Mouse (Mus musculus): ENCODE results near the gene Hoxc4. TPM values are rescaled to one million over a fixed set of nuclear protein-coding genes. Genes with fewer than 3 reads are reported as not detected.
A peak's percentile ranks its signal among the peaks of the same experiment; 100 is the strongest.

Hoxc4 gene
- polyA plus RNA-seq, 1 experiment from 2014 or later, result 5.9 TPM

DNA sequence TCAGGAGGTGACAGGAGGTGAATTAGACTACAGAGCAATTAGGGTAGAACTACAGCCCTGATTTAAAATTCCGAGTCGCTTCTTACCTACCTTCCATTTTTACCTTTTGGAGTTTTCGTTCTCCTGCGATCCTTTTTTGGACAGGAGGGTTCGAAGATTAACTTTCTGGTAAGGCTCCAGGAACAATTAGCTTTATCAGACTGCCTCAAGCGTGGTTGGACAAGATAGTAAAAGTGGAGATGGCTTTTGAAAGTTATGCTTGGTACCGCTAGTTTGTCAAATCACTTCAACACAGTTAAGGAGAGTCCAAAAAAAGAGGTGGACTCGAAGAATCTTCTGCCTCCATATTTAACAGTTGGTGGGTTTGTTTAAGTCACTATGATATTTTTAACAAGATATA lies 2.8 kb downstream of the Hoxc4 start:
- WGBS, result 41% methylated on average over 8 of the region's 8 CpGs
- Histone ChIP-seq H3K36me3 (ENCODE audit: insufficient read depth, low read length) (no peaks in the 10 kb centered on the region), H3K9ac (ENCODE audit: low read depth, low read length) (no peak overlapping the region), H3K27me3 (ENCODE audit: insufficient read depth, low read length) (0 out of 2 replicates have a peak, but pooled peaks cover 21% of the 10 kb centered on the region), H3K27ac (no peak overlapping the region), H3K4me1 (replicated peaks; ENCODE audit: insufficient read depth, low read length) (peaks cover 23% of the 10 kb centered on the region), H3K9me3 (replicated peaks; ENCODE audit: low read length) (no peaks in the 10 kb centered on the region), H3K4me2 (ENCODE audit: low read length) (no peak overlapping the region), H3K4me3 (replicated peaks; ENCODE audit: low read depth, low read length) (no peak overlapping the region)
- ATAC-seq (replicated peaks; ENCODE audit: low FRiP score, low read depth) (no peak), DNase-seq (ENCODE audit: low spot score) (no peak)
- TF ChIP-seq CTCF (IDR thresholded peaks at IDR 0.05; ENCODE audit: low read depth), result no peak

DNA sequence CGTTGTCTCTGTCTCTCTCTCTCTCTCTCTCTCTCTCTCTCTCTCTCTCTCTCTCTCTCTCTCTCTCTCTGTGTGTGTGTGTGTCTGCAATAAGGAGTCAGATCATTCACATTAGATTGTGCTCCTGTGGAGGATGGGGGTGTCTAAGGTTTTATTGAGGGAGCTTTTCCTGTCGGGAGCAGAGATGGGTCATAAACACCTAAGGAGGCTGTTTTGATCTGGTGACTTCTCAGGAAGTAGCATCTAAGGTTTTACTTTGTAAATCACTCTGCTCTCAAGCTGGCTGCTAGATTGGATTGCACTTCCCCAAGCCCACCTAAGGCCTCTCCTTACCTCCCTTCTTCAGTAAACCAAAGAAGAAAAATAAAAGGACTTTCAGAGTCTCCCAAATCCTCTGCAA lies 5.4 kb downstream of the Hoxc4 start:
- no peak overlapping the region for H3K4me2 ChIP-seq (ENCODE audit: low read length)
- H3K4me1 ChIP-seq (replicated peaks; ENCODE audit: insufficient read depth, low read length), result peaks cover 13% of the 10 kb centered on the region
- H3K27me3 ChIP-seq (ENCODE audit: insufficient read depth, low read length), result 0 out of 2 replicates have a peak, but pooled peaks cover 36% of the 10 kb centered on the region
- no peak overlapping the region for H3K9ac ChIP-seq (ENCODE audit: low read depth, low read length)
- peak; percentile 79 for DNase-seq (ENCODE audit: low spot score)
- no peak overlapping the region for H3K4me3 ChIP-seq (replicated peaks; ENCODE audit: low read depth, low read length)
- no peak overlapping the region for H3K27ac ChIP-seq
- H3K9me3 ChIP-seq (replicated peaks; ENCODE audit: low read length), result no peaks in the 10 kb centered on the region
- 14% methylated on average over 2 of the region's 2 CpGs for WGBS
- ATAC-seq (replicated peaks; ENCODE audit: low FRiP score, low read depth), result 0 out of 2 replicates have a peak, but pooled peaks have one; percentile 37
- no peaks in the 10 kb centered on the region for H3K36me3 ChIP-seq (ENCODE audit: insufficient read depth, low read length)
- no peak for TF ChIP-seq CTCF (IDR thresholded peaks at IDR 0.05; ENCODE audit: low read depth)

DNA sequence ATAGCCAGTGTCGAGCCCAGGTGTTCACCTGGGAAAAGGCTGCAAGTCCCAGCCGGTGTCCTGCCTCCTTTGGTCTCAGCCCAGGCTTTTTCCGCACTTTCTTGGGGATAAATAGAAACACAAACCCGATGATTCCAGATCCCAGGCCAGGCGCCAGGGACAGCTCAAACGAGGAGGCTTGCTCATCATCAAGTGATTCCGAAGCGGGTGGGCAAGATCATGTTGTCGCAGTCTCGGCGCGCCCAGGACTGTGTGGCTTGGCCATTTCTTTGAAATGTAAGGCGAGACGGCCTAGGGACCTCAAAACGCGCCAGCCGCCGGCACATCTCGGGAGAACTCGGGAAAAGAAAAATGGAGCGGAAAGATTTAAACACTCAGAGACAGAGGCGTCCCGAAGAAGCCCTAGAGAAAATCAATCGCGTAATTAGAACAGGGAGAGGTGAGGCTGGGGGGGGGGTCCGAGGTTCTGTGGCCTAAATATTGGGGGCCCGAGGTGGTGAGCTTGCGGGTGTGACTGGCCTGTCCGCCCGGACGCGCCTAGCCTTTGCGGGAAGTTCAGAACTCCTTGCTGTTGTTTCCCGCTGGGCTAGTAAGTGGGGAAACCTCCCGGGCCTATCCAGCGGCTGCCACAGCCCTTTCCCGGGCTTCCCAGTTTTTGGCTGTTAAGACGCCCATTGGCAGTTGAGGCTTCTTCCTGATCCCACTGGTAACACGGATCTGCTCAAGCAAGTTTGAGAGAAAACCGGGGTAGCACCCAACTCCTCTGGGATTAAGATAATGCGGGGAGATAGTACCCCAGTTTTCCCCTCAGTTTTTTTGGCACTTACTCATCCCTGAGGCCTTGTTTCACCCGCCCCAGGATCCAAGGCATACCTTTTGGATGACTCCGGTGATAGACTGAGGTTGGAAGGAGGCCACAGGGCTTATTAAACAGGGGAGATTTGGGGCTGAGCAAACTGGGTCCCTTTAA lies 8.8 kb downstream of the Hoxc4 start:
- Histone ChIP-seq H3K4me2 (ENCODE audit: low read length) (peak overlapping the region; percentile 43), H3K9ac (ENCODE audit: low read depth, low read length) (peak overlapping the region; percentile 19; the same call in 1 of the 2 replicates), H3K4me1 (replicated peaks; ENCODE audit: insufficient read depth, low read length) (peaks cover 22% of the 10 kb centered on the region), H3K4me3 (replicated peaks; ENCODE audit: low read depth, low read length) (peak overlapping the region; percentile 7; the same call in 1 of the 2 replicates), H3K36me3 (ENCODE audit: insufficient read depth, low read length) (no peaks in the 10 kb centered on the region), H3K9me3 (replicated peaks; ENCODE audit: low read length) (no peaks in the 10 kb centered on the region), H3K27me3 (ENCODE audit: insufficient read depth, low read length) (0 out of 2 replicates have a peak, but pooled peaks cover 26% of the 10 kb centered on the region), H3K27ac (no peak overlapping the region)
- DNase-seq (ENCODE audit: low spot score) (no peak), ATAC-seq (replicated peaks; ENCODE audit: low FRiP score, low read depth) (no peak)
- WGBS, result 19% methylated on average over 43 of the region's 43 CpGs
- no peak for TF ChIP-seq CTCF (IDR thresholded peaks at IDR 0.05; ENCODE audit: low read depth)

DNA sequence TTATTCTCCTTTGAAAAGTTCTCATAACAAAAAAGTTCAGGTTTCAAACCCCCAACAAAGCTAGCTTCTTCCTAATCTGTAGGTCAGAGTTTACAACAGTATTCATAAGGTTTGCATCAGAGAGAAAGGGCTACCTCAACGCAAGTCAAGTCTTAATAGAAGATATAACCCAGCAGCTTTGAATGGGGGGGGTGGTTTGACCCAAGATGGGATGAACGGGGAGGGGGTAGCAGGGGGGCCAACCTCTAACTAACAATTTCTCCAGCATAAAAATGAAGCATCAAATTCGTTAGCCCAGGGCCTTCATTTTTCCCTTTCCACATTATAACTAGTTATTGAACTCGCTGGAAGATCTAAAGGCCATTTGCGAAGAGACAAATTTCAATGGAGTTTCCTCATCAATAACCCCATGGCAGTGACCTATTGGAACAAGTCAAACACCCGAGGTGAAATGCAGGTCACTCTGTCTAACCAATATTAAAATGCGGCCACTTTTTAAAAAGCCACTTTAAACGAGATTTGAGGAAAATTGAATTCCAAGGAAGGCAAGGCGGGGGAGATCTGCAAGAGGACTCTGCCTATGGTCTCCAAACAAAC lies 10.3 kb downstream of the Hoxc4 start:
- no peak for TF ChIP-seq CTCF (IDR thresholded peaks at IDR 0.05; ENCODE audit: low read depth)
- ATAC-seq (replicated peaks; ENCODE audit: low FRiP score, low read depth) (no peak), DNase-seq (ENCODE audit: low spot score) (no peak)
- Histone ChIP-seq H3K27ac (no peak overlapping the region), H3K27me3 (ENCODE audit: insufficient read depth, low read length) (0 out of 2 replicates have a peak, but pooled peaks cover 27% of the 10 kb centered on the region), H3K9me3 (replicated peaks; ENCODE audit: low read length) (no peaks in the 10 kb centered on the region), H3K9ac (ENCODE audit: low read depth, low read length) (no peak overlapping the region), H3K4me1 (replicated peaks; ENCODE audit: insufficient read depth, low read length) (peaks cover 31% of the 10 kb centered on the region), H3K36me3 (ENCODE audit: insufficient read depth, low read length) (no peaks in the 10 kb centered on the region), H3K4me2 (ENCODE audit: low read length) (no peak overlapping the region), H3K4me3 (replicated peaks; ENCODE audit: low read depth, low read length) (no peak overlapping the region)
- 66% methylated on average over 9 of the region's 9 CpGs for WGBS

DNA sequence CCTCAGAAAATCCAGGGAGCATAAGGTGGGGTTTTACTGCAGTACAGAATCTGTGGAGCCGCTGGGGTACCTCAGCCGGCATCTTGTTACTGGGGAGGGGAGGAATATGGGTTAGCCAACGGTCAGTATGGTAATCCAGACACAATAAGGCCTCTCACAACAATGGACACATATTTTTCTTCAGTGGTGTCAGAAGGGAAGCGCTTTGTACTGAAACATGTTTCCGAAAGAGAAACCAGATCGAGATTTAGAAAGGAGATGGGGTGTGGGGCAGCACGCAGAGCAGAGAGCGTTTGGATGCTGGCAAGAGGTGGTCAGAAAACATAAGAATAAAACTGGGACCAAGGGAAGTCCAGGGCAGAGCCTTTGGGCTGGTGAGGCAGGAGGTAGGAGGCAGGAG lies 11.4 kb downstream of the Hoxc4 start:
- ATAC-seq (replicated peaks; ENCODE audit: low FRiP score, low read depth), result no peak
- Histone ChIP-seq H3K27ac (no peak overlapping the region), H3K36me3 (ENCODE audit: insufficient read depth, low read length) (no peaks in the 10 kb centered on the region), H3K9me3 (replicated peaks; ENCODE audit: low read length) (no peaks in the 10 kb centered on the region), H3K27me3 (ENCODE audit: insufficient read depth, low read length) (0 out of 2 replicates have a peak, but pooled peaks cover 27% of the 10 kb centered on the region), H3K4me3 (replicated peaks; ENCODE audit: low read depth, low read length) (no peak overlapping the region), H3K4me2 (ENCODE audit: low read length) (no peak overlapping the region), H3K4me1 (replicated peaks; ENCODE audit: insufficient read depth, low read length) (peaks cover 42% of the 10 kb centered on the region), H3K9ac (ENCODE audit: low read depth, low read length) (no peak overlapping the region)
- WGBS, result 37% methylated on average over 8 of the region's 8 CpGs
- DNase-seq (ENCODE audit: low spot score), result no peak
- TF ChIP-seq CTCF (IDR thresholded peaks at IDR 0.05; ENCODE audit: low read depth), result no peak

DNA sequence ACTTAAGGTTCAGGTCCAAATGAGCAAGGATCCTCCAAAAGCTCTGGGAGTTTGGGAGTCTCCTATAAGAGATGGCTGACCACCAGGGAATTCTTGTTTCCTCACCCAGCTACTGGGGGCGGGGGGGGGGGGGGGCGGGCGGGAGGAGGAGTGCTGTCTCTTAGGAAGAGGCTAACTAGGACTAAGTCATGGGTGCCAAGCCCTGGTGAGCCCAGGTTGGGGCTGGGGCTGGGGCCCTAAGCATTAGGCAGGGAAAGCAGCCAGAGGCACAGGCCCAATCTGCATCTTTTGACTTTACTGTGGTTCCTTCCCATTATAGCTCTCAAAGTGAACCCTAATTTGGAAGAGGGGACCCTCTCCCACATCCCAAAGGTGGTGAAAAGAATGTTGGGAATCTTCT lies 13.4 kb downstream of the Hoxc4 start:
- no peak for DNase-seq (ENCODE audit: low spot score)
- H3K4me2 ChIP-seq (ENCODE audit: low read length), result peak overlapping the region; percentile 39; the same call in 1 of the 2 replicates
- H3K4me1 ChIP-seq (replicated peaks; ENCODE audit: insufficient read depth, low read length), result peaks cover 31% of the 10 kb centered on the region
- no peak overlapping the region for H3K4me3 ChIP-seq (replicated peaks; ENCODE audit: low read depth, low read length)
- WGBS, result 7% methylated on average over 2 of the region's 3 CpGs
- H3K9ac ChIP-seq (ENCODE audit: low read depth, low read length), result no peak overlapping the region
- ATAC-seq (replicated peaks; ENCODE audit: low FRiP score, low read depth), result no peak
- peak overlapping the region; percentile 54; the same call in 1 of the 2 replicates for H3K27ac ChIP-seq
- H3K27me3 ChIP-seq (ENCODE audit: insufficient read depth, low read length), result 0 out of 2 replicates have a peak, but pooled peaks cover 19% of the 10 kb centered on the region
- H3K9me3 ChIP-seq (replicated peaks; ENCODE audit: low read length), result no peaks in the 10 kb centered on the region
- no peaks in the 10 kb centered on the region for H3K36me3 ChIP-seq (ENCODE audit: insufficient read depth, low read length)
- TF ChIP-seq CTCF (IDR thresholded peaks at IDR 0.05; ENCODE audit: low read depth), result no peak
